Mouse (Mus musculus) gastrocnemius, adult 8-10 months (tissue): Measurements from ENCODE around the gene Tubd1. TPM values are rescaled to one million over a fixed set of nuclear protein-coding genes. Genes with fewer than 3 reads are reported as not detected.
"Not testable (repeated sequence)": the region's sequence is repeated elsewhere in the genome, so short reads cannot be mapped to it uniquely, and the experiment has no call there.

Experiments used
- DNase-seq, 2 experiments: peaks; one replicate each; pipeline ENCODE4 v3.0.0; 2022; ENCODE audit warnings: low spot score in 2 of 2
- total RNA-seq, 4 experiments: library from RNA; stranded (reverse); gene quantifications; 2 replicates each; pipeline ENCODE4 v1.2.4; 2022

The Tubd1 gene
- 1 to 10 TPM; 6.3 to 7.1 (median 6.7) TPM for total RNA-seq

- DNase-seq = peak; percentile 97 to 99
These were observed at the start of gene Tubd1, which contains the start of gene Rps6kb1 for GRCm38 (mm10) chr11:86544639-86545299. TSS of gene Tubd1 (plus strand) at chr11:86544991. TSS of gene Rps6kb1 (minus strand) at chr11:86544805.

DNA sequence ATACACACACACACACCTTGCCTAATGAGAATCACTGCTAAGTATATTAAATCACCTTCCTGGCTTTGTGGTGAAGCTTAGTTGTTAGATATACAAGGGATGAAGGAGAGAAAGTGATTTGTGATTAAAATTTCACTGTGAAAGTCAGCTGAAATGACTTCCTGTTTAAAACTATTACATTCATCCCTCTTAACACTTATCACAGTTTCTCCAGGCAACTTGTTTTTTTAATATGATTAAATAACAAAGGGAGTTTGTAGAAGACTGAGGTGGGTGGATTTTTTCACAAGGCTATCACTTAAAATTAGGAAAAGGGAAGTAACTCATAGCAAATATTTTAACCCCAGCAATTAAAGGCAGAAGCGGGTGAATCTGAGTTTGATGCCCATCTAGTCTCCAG, 47.4 kb upstream of the Tubd1 start:
- no peak for DNase-seq

DNA sequence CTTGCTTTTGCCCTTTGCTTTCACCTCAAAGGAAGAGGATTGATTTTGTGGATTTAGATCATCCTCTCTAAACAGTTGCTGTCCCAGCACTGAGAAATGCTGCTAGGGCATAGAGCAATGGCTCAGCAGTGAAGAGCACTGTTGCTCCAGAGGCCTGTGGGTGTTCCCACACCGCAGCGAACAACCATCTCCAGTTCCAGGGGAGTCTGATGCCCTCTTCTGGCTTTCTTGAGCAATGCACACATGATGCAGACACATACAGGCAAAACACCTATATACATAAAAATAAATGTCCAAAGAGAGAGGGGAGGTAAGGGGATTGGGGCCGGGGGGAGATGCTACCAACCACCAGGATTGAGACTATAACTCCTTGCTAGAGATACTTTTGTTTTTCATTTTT, 46.9 kb upstream of the Tubd1 start:
- no peak for DNase-seq

DNA sequence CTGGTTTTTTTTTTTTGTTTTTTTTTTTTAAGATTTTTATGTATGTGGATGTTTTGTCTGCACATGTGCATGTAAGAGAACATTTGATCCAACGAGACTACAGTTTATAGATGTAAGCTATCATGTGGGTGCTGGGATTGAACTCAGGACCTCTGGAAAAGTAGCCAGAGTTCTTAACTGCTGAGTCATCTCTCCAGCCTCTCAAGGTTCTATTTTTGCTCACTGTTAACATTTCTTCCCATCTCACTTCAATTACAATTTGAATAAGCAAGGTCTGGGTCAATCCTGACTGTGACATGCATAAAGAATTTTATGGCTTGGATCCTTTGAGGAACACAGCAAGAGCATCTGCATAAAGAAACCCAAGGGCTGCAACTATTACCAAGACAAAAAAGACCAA, 44.0 kb upstream of the Tubd1 start:
- DNase-seq = no peak

DNA sequence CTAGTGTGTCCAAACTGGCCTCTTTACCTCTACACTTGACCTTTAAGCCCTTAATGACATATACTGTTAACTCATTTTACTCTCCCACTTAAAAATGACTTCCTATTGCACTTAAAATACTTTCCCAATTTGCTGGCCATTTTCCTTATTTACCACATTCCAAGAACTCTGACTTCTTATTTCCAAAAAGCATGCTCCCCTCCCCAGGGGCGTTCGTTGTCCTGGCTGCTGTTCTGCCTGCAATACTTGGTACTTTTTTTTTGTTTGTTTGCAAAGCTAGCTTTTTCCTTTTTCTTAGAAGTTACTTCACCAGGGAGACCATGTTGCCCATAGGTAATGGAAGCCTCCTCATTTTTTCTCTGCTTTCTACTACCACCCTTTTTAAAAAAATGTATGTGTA, 41.7 kb upstream of the Tubd1 start:
- DNase-seq = no peak

GRCm38 (mm10) chr11:86507334-86507733, 37.5 kb upstream of the Tubd1 start:
- no peak for DNase-seq

GRCm38 (mm10) chr11:86507991-86508390, 36.8 kb upstream of the Tubd1 start:
- no peak for DNase-seq

DNA sequence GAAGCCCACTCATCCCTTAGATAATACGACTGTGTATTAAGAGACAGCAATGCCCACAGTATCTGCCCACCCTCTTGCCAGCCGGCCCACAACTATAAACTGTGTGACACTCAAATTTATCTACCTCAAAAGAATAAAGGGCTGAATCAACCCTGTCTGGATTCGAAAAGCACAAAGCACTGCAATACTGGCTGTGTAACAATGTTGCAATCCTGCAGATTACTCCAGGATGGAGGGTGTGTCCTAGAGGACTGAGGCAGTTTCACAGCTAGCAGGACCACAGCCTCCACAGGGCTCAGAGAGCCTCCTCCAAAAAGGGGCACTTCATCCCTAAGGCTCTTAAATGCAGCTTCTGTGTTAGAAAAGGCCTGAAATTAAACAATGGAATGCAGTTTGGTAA, 28.2 kb upstream of the Tubd1 start:
- DNase-seq = no peak

- no peak for DNase-seq
These were observed 27.6 kb upstream of the Tubd1 start for GRCm38 (mm10) chr11:86517229-86517628.

- no peak for DNase-seq
These were observed 25.0 kb upstream of the Tubd1 start for GRCm38 (mm10) chr11:86519751-86520150.

- no peak for DNase-seq
These were observed 17.3 kb upstream of the Tubd1 start for GRCm38 (mm10) chr11:86527528-86527927.

- DNase-seq = no peak
These were observed 12.0 kb upstream of the Tubd1 start for GRCm38 (mm10) chr11:86532834-86533233.

DNA sequence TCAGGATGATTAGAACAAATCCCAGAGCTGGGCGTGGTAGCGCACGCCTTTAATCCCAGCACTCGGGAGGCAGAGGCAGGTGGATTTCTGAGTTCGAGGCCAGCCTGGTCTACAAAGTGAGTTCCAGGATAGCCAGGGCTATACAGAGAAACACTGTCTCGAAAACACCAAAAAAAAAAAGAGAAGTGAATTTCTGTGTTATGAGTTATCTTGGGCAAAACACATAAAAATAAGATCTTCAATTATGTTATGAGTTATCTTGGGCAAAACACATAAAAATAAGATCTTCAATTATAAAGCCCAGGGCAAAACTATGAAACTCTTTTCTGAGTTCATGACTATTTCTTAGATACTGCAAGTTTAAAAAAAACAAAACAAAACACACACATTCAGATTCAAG, 11.5 kb upstream of the Tubd1 start:
- DNase-seq = not testable (repeated sequence)

DNA sequence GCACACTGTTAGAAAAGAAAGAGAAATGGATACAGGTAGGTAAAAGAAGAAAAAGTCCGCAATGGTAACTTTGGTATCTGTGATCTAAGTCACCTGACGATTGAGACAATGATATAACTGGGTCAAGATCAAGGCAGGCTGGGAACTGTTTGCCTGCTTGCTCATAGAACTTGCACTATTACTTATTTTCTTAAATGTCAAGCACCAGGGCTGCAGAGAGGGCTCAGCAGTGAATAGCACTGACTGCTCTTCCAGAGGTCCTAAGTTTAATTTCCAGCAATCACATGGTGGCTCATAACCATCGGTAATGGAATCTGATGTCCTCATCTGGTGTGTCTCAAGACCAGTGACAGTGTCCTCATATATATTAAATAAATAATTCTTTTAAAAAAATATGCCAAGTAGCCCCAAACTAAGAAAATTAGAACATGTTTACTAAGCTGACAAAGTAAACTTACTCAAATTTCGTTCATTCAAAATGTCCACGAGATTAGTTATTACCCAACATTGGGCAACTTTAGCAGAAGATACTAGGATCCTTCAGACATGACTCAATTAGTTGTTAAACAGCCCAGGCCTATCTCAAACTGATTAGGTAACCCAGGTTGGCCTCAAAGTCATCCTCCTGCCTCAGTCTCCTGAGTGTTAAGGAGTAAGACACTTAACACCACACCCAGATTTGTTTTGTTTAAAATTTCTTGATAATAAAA, 10.4 kb upstream of the Tubd1 start:
- no peak for DNase-seq

- DNase-seq = no peak
These were observed 6.0 kb upstream of the Tubd1 start for GRCm38 (mm10) chr11:86538786-86539185.

- no peak for DNase-seq
These were observed 4.9 kb upstream of the Tubd1 start for GRCm38 (mm10) chr11:86539716-86540475.

- no peak for DNase-seq
These were observed 4.3 kb upstream of the Tubd1 start for GRCm38 (mm10) chr11:86540476-86540845.

DNA sequence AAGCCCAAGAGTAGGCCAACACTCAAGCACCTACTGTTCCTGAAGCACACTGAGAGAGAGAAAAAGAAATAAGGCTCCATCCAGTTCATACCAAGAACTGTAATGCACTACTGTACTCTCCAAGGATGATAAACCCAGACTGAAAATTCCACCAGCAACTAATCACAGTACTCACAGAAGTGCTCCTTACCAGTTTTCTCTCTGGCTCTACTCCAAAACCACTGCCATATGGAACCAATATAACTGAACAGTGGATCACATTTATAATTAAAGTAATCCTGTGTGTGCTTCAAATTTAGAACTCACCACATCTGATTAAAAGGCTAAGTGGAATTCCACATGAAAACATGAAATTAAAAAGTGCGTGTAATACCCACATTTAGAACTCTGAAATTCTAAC, 1.9 kb upstream of the Tubd1 start:
- no peak for DNase-seq

DNA sequence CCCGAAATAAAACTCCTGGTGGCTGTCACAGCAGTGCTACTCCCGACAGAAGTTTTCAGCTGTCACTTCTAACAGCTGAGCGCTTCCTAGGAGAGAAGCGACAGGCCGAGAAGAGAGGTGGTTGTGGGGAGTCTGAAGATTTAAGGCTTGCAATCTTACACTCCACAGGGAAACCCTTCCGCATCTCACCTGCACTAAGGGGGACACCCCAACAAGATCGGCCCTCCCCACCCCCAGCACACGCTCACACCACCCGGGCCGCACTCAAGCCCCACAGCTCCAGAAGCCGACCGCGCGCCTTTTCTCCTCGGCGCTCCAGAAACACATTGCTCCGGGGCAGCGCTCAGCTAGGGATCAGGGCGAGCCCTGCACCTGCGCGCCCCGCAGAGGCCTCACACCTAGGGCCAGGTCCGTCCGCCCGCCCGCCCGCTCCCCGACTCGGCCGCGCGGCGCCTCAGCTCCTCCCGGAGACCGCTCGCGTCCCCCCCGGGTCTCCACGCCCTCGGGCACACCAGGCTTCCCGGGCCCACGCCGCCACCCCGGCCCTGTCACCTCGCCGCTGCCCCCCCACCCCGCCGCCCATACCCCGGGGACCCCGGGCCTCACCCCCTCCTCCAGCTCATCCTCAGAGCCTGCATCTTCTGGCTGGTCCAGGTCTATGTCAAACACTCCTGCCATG, 692 bp upstream of the Tubd1 start:
- DNase-seq = no peak

DNA sequence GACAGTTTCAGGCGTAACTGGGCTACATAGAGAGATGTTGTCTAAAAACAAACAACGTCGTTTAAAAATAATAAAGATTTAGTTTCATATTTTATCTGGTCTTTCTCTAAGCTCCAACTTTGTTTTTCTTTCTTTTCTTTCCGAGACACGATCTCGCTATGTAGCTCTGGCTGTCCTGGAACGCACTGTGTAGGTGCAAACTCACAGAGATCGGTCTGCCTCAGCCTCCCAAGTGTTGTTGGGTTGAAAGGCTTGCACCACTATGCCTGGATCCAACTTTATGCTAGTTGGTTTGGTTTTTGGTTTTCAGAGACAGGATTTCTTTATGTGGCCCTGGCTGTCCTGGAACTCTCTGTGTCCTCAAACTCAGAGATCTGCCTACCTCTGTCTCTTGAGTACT, 765 bp downstream of the Tubd1 start:
- no peak for DNase-seq

DNA sequence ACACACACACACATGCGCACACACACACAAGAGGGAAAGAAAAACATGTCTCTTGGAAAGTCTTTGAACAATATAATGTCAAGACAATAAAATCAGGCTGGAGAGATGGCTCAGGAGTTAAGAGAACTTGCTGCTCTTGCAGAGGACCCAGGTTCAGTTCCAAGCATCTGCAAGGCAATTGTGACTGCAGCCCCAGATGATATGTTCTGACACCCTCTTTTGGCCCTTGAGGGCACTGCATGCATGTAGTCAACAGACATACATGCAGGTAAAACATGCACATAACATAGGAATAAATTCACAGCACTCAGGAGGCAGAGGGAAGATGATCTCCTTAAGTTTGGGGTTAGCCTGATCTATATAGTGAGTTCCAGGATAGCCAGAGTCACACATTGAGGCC, 2.6 kb downstream of the Tubd1 start:
- DNase-seq = no peak

GRCm38 (mm10) chr11:86553525-86553924, 8.7 kb downstream of the Tubd1 start:
- no peak for DNase-seq
